Mouse (Mus musculus): ENCODE measurements at regions not wholly inside any gene's neighbourhood (a gene's known extent, or its start where the extent isn't known, plus 50 kb on each side); places are given as distances from the start of the nearest gene placed in this dataset.

DNA sequence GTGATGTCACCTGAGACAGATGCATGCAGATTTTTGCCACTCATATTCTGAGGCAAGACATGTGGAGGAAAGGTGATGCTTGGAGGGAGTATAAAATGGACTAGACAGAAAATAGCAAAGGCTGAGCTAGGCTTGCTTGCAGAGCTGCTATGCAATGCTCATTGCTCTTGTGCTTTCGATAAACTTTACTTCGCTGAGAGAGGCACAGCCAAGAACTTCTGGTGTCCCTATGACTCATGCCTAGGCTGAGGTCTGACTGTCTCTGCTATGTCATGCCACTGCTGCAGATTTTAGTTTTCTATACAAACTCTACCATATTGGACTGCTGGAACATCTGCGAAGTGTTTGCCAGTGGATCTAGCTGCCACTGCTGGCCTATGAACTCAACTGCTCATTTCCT lies 687.5 kb upstream of the Pou3f3 start:
- no peak for DNase-seq (ENCODE audit: low spot score in 2 of 2)

DNA sequence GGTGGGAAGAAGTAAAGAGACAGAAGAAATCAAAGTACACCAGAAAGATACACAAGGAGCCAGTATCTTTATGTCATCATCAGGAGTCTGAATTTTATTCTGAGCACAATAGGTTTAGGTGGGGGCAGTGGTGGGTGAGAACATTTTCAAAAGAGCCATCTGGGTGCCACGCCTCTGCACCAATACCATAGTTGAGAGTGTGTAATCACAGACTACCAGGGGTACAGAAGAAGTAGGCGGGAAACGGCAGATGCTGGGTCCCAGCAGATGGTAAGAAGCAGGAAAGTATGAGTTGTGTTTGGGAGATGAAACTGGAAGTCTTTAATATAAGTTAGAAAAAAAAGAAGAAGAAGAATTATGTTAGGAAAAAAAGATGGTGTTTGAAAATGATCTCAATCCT lies 682.7 kb upstream of the Pou3f3 start:
- DNase-seq (ENCODE audit: low spot score in 2 of 2), result no peak

DNA sequence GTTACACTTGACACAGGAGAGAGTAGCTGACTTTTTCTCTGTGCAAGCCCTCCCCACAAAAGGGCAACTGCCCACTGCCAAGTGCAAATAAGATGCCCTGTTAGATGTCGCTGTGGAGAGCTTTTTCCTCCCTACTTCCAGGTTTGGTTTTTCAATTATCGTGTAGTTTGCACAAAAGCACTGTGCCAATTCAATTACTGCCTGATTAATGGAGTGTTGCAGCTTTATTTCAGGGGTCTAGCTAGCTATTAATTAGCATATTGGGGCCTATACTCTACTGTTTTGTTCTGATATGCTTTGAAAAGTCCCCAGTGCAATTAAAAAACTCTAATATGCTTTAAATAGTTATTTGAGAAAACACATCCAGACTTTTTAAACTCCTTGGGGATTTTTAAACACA lies 676.6 kb upstream of the Pou3f3 start:
- no peak for DNase-seq (ENCODE audit: low spot score in 2 of 2)

DNA sequence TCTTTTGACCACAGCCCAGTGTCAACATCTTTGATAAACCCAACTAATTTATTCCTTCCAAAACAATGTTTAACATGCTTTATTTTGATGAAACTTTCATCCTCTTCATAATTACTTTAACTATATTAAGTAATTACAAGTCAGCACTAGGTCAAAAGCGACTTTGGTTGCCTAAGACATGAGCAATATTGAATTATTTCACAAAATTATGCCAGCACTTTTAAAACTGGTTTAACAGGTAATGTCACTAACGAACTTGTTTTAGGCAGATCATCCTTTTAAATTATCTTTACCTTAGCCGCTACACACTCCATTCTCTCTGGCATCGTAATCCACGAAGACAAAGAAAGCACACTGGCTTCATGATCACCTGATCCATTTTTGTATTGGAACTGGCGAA lies 669.8 kb upstream of the Pou3f3 start:
- no peak for DNase-seq (ENCODE audit: low spot score in 2 of 2)

GRCm38 (mm10) chr1:42026423-42026822 lies 669.1 kb upstream of the Pou3f3 start:
- no peak for DNase-seq (ENCODE audit: low spot score in 2 of 2)

- DNase-seq (ENCODE audit: low spot score in 2 of 2), result no peak
These were observed 661.8 kb upstream of the Pou3f3 start for GRCm38 (mm10) chr1:42033786-42034185.

DNA sequence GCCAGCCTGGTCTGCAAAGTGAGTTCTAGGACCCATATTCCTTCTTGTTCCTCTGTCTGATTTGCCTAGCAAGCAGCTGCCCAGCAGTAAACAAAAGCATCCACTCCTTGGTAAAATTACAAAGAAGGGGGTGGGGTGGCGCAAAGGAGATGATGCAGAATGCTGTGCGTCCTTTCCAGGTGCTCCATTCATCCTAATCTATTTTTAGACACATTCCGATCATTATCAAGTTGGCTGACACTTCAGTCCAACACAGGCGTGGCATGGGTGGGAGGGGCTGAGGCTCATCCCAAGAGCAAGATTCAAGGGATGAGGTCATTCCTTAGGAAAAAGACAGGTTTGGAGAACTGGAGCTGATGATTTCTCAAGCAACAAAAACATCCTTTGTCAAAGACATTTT lies 660.2 kb upstream of the Pou3f3 start:
- no peak for DNase-seq (ENCODE audit: low spot score in 2 of 2)

DNA sequence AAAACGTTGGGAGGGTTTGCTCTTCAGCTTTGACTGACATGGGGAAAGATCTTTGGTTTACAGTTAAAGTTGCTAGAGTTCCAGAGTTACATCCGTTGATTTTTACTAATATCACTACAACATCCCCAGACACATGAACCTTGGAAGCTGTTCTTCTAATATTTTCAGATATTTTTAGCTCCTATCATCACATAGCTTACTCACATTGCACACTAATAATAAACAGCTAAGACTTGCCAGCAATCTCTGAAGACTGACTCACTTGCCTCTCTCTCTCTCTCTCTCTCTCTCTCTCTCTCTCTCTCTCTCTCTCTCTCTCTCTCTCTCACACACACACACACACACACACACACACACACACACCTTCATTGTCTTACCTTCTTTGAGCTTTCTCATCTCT lies 654.0 kb upstream of the Pou3f3 start:
- DNase-seq (ENCODE audit: low spot score in 2 of 2), result no peak

DNA sequence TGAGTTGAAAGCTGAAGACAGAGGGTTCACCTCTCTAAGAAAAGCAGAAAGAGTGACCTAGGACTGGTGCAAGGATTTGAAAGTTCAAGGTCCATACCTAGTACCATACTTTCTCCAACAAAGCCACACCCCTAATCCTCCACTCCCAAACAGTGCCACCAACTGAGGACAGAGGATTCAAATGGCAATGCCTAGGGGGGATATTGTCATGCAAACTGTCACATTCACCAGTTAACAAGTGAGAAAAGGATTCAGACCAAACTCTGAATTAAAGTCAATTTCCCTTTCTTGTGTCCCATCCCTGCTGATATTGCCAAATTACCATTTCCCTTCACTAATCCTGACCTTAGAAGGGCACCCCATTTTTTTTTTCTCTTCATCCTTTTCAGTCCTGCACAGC lies 637.1 kb upstream of the Pou3f3 start:
- DNase-seq (ENCODE audit: low spot score in 2 of 2), result no peak

DNA sequence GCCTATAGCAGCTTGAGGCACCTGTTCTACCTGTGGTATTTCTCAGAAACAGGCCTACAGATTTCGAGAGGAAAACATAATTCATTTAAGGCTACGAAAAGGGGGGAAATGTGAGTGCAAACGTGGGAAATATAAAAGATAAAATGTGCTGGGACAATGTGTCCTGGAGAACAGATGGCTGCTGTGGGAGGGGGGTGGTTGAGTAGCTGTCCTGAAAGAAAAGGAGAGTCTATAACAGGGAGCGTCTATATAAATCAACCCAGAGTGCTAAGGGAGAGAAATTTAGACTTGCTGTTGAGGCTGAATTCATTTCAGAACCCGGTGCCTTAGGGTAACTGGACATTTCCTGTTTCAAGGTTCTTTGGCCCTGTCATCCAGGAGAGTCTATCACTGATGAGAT lies 625.5 kb upstream of the Pou3f3 start:
- DNase-seq (ENCODE audit: low spot score in 2 of 2), result no peak

DNA sequence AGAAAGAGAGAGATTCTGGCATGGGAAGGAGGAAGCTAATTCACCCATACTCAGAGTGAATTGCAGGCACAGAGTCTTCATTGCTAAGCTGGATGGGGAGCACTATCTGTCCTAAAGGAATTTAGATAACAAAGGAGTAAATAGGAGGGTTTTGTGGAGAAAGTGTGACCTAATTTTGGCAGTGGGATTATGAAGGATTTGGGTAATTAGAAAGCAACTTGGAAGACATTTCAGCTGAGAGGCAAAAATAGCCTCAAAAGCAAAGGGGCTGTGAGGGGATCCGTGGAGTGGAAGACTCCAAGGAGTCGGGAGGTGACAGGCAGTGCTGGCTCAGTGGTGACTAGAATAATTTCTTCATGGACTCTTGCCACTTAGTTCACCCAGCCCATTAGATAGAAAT lies 599.5 kb upstream of the Pou3f3 start:
- no peak for DNase-seq (ENCODE audit: low spot score in 2 of 2)

- DNase-seq (ENCODE audit: low spot score in 2 of 2), result no peak
These were observed 597.0 kb upstream of the Pou3f3 start for GRCm38 (mm10) chr1:42098580-42098979.

GRCm38 (mm10) chr1:42107521-42107920 lies 588.0 kb upstream of the Pou3f3 start:
- DNase-seq (ENCODE audit: low spot score in 2 of 2), result no peak

GRCm38 (mm10) chr1:42107925-42108324 lies 587.6 kb upstream of the Pou3f3 start:
- no peak for DNase-seq (ENCODE audit: low spot score in 2 of 2)

- DNase-seq (ENCODE audit: low spot score in 2 of 2), result no peak
These were observed 543.3 kb upstream of the Pou3f3 start for GRCm38 (mm10) chr1:42152175-42152790.

- no peak for DNase-seq (ENCODE audit: low spot score in 2 of 2)
These were observed 542.7 kb upstream of the Pou3f3 start for GRCm38 (mm10) chr1:42152916-42153315.

- DNase-seq (ENCODE audit: low spot score in 2 of 2), result no peak
These were observed 527.6 kb upstream of the Pou3f3 start for GRCm38 (mm10) chr1:42167790-42168572.

DNA sequence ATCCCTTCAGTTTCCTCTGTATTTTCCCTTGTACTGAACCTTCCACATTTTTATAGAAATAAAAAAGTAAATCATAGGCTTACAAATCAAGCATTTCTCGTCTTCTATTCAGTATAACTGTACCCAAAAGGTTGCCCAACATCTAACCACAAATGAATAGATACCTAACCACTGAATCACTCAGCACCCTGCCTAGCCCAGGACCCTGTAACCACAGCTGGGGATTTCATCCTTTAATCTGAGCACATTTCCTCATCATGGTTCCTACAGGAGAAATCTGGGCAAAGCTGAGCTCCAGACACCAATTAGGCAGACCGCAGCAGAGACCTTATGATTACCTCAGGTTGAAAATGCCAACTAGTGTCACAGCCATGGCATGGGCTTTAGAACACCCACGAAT lies 526.1 kb upstream of the Pou3f3 start:
- no peak for DNase-seq (ENCODE audit: low spot score in 2 of 2)

DNA sequence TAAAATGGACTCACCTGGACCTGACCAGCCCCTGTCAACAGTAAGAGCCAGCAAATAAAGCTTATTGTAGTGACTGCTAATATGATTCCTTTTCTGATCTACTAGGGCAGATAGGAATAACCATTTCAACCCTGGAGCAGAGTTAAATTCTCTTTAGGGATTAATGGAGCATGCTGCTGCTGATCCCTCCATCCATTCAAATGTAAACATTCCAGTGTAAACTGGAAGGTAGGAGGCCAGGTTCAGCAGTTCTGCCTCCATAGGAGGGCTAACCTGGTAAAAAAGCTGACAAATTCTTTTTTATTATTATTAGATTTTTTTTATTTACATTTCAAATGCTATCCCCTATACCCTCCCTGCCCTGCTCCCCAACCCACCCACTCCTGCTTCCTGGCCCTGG lies 509.3 kb upstream of the Pou3f3 start:
- no peak for DNase-seq (ENCODE audit: low spot score in 2 of 2)

DNA sequence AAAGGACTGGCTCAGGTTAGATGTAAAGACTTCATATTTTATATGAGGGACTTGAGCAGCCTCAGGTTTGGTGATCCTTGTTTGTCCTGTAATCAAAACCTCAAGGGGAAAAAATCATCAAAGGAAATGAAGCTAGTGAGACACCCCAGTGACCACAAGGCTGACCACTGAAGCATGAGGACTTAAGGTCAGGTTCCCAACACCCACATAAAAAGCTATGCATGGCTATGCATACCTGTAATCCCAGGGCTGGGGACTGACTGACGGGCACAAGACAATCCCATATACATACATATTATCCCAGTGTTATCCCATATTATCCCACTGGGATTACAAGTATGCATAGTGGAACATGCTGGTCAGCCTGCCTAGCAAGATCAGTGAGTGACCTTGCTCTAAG lies 467.5 kb upstream of the Pou3f3 start:
- DNase-seq (ENCODE audit: low spot score in 2 of 2), result no peak

DNA sequence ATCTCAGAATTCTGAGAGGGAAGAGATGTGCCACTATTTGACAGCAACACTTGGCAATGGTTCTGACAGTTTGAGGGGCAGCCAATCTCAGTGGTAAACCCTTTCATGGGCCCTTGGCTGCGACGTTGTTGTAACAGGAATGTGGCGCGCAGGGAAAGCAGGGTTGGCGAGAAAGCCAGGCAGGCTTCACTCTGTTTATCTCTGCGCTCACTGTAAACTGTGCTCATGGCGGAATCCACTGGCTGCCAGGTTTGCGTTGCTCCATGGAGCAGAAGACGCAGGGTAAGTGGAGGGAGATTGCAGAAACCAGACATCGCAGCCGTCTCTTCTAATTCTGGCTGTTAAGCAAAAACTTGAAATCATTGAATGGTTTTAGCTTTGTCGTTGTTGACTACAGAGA lies 465.9 kb upstream of the Pou3f3 start:
- DNase-seq (ENCODE audit: low spot score in 2 of 2), result peak in 1 of 2 experiments; percentile 70

DNA sequence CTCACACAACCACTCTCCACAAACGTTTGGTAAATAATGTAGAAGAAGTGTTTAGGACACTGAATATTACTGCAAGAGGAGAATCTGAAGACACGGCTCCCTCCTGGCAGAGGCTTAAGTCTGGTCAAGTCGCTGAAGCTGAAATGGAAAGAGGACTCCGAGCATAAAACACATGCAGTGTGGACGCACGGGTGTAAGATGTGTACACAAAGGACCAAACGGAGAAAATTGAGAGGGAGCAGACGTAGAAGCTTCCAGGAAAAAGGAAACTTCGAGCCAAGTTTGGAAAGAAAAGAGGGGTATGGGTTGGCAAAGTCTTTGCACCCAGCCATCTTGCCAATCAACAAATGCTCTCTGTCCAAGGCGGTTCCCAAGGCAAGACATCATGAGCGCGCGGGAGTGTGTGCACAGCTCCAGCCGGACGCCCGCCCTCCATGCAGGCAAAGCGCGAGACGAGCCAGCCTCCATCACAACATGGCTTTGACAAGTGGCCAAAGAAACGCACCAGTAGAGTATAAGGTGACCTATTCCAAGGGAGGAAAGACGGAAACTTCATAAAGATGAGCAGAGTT lies 465.0 kb upstream of the Pou3f3 start:
- DNase-seq (ENCODE audit: low spot score in 2 of 2), result peak; percentile 32 to 68

GRCm38 (mm10) chr1:42231091-42231490 lies 464.5 kb upstream of the Pou3f3 start:
- DNase-seq (ENCODE audit: low spot score in 2 of 2), result peak in 1 of 2 experiments; percentile 55
